Mouse (Mus musculus) embryonic facial prominence, embryonic 12.5 days (tissue): Measurements from ENCODE around the gene Dnase1. TPM values are rescaled to one million over a fixed set of nuclear protein-coding genes. Genes with fewer than 3 reads are reported as not detected.
A peak's percentile ranks its signal among the peaks of the same experiment; 100 is the strongest.
"Not testable (repeated sequence)": the region's sequence is repeated elsewhere in the genome, so short reads cannot be mapped to it uniquely, and the experiment has no call there.

Source experiments
- ATAC-seq: fragments of 200-750 bp; cut with Nextera tagmentation; 2 replicates; pipeline ENCODE4 v1.8.0; 2017; ENCODE audit not compliant: insufficient number of reproducible peaks, insufficient read depth, low FRiP score, low TSS enrichment
- H3K27ac ChIP-seq: fragments of 300-500 bp; sonication (generic); 2 replicates; pipeline ENCODE4 v1.5.1; 2016; ENCODE audit warnings: mild to moderate bottlenecking
- H3K27me3 ChIP-seq: fragments of 300-500 bp; sonication (generic); 2 replicates; pipeline ENCODE4 v1.6.1; 2016; ENCODE audit warnings: mild to moderate bottlenecking, moderate library complexity
- H3K36me3 ChIP-seq: fragments of 300-500 bp; sonication (generic); 2 replicates; pipeline ENCODE4 v1.6.1; 2016; ENCODE audit warnings: mild to moderate bottlenecking
- H3K4me1 ChIP-seq: fragments of 300-500 bp; sonication (generic); 2 replicates; pipeline ENCODE4 v1.6.1; 2016
- H3K4me2 ChIP-seq: fragments of 300-500 bp; sonication (generic); replicated peaks from 2 replicates; pipeline ENCODE4 v1.6.1; 2016; ENCODE audit warnings: mild to moderate bottlenecking, moderate library complexity
- H3K4me3 ChIP-seq: fragments of 300-500 bp; sonication (generic); 2 replicates; pipeline ENCODE4 v1.5.1; 2016; ENCODE audit warnings: mild to moderate bottlenecking
- H3K9ac ChIP-seq: fragments of 300-500 bp; sonication (generic); 2 replicates; pipeline ENCODE4 v1.6.1; 2016; ENCODE audit warnings: mild to moderate bottlenecking, moderate library complexity
- H3K9me3 ChIP-seq: fragments of 300-500 bp; sonication (generic); 2 replicates; pipeline ENCODE4 v1.6.1; 2016; ENCODE audit warnings: mild to moderate bottlenecking, moderate library complexity
- WGBS: fragments of 180-500 bp; shearing (Covaris S2); methylation state at CpG from one replicate; pipeline ENCODE4 v1.1.7; 2016; 5-methylcytosine and 5-hydroxymethylcytosine counted together
- polyA plus RNA-seq: library from polyadenylated mRNA; unstranded; fragments of >200 nt; fragmentation: Nextera tagmentation; extraction: Ambion mirVana; gene quantifications from 2 replicates; pipeline ENCODE4 v1.2.1, GENCODE M21; 2016

The Dnase1 gene
- 6.1 and 6.9 TPM in 2 replicates for polyA plus RNA-seq

DNA sequence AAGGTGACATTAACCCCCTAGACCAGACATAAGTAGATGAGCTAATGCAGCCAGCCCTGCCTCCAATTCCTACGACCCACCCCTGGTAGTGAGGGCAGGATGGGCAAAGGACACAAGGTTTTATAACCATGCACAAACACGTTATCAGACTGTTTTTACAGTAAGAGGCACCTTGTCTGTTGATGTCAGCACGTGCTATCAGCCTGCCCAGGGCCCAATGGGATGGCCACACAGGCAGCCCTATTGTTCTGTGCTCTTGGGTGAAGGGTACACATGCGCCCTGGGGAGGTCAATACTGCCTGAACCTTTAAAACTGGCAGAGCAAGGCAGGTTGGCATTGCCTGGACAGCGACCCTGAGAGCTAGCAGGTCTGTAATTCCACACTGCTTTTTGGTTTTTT lies at the start of gene Dnase1:
Gene Dnase1, plus strand, starts transcription at position 136 of the 400 bp plus-strand sequence.
- H3K4me1 ChIP-seq: no peaks in the 10 kb centered on the region
- H3K4me2 ChIP-seq: no peak within 1 kb of the TSS
- H3K27ac ChIP-seq: no peak within 1 kb of the TSS
- no peak within 1 kb of the TSS for H3K9ac ChIP-seq
- no peaks in the 10 kb centered on the region for H3K9me3 ChIP-seq
- ATAC-seq: no peak
- no peak within 1 kb of the TSS for H3K4me3 ChIP-seq
- H3K36me3 ChIP-seq: peaks cover 41% of the 10 kb centered on the region
- H3K27me3 ChIP-seq: no peaks in the 10 kb centered on the region
- WGBS: 92% methylated on average over 5 of the region's 5 CpGs

GRCm38 (mm10) chr16:3988410-3988809 lies 48.3 kb upstream of the Dnase1 start:
- Histone ChIP-seq H3K9me3 (no peaks in the 10 kb centered on the region), H3K4me2 (no peak overlapping the region), H3K27ac (no peak overlapping the region), H3K4me1 (no peaks in the 10 kb centered on the region), H3K27me3 (no peaks in the 10 kb centered on the region), H3K4me3 (no peak overlapping the region), H3K36me3 (peaks cover 96% of the 10 kb centered on the region), H3K9ac (no peak overlapping the region)
- no peak for ATAC-seq
- 92% methylated on average over 4 of the region's 4 CpGs for WGBS

DNA sequence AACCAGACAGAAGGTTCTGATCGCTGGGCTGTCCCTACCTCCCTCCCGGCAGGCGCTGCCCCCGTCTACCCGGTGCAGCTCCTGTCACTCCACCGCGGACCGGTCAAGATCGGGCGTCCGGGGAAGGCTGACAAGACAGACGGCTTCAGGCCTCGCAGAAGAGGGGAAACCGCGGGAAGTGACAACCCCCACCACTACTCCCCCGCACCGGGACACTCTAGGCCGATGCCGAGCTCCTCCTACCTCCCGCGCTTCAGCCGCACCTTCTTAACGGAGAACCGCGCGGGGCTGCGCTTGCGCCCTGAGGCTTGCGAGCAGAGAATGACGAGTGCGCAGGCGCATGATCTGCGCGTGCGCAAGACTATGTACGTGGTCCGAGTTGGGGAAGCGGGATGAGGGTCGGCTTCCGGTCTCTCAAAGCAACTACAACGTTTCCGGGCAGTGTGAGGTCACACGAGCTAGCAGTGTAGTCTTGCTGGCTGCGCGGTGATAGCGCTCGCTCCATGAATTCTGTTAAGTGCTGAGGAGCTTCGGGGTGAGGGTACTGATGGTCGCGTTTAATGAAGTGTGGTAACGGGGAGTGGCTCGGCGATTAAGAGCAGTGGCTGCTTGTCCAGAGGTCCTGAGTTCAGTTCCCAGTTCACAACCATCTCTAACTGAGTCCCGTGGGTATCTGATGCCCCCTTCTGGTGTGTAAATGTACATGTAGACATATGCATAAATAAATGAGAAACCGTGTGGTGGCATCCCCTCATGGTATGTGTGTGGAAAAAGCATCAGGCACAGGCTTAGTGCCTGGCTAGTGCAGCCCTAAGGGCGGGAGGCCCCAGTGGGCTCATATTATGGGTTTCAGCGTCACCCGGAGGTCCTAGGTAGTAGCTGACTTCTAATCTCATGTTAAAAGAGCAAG lies 33.0 kb upstream of the Dnase1 start, which contains the start of gene Slx4:
Gene Slx4, minus strand, starts transcription at position 282 of the 910 bp plus-strand sequence.
- Histone ChIP-seq H3K27ac (peak within 1 kb of the TSS; percentile 77), H3K36me3 (peaks cover 24% of the 10 kb centered on the region), H3K9me3 (no peaks in the 10 kb centered on the region), H3K4me2 (peak within 1 kb of the TSS; percentile 89), H3K4me3 (peak within 1 kb of the TSS; percentile 82), H3K9ac (peak within 1 kb of the TSS; percentile 82), H3K27me3 (no peaks in the 10 kb centered on the region), H3K4me1 (peaks cover 12% of the 10 kb centered on the region)
- peak; percentile 95 for ATAC-seq
- WGBS: 1% methylated on average over 58 of the region's 58 CpGs

- no peak overlapping the region for H3K4me3 ChIP-seq
- no peaks in the 10 kb centered on the region for H3K36me3 ChIP-seq
- WGBS: 74% methylated on average over 4 of the region's 4 CpGs
- H3K4me2 ChIP-seq: no peak overlapping the region
- H3K27ac ChIP-seq: no peak overlapping the region
- no peak overlapping the region for H3K9ac ChIP-seq
- no peaks in the 10 kb centered on the region for H3K27me3 ChIP-seq
- no peaks in the 10 kb centered on the region for H3K9me3 ChIP-seq
- no peaks in the 10 kb centered on the region for H3K4me1 ChIP-seq
- no peak for ATAC-seq
These were observed 23.7 kb upstream of the Dnase1 start for GRCm38 (mm10) chr16:4012882-4013570.

- no peak overlapping the region for H3K4me3 ChIP-seq
- H3K9ac ChIP-seq: no peak overlapping the region
- no peak overlapping the region for H3K27ac ChIP-seq
- no peak overlapping the region for H3K4me2 ChIP-seq
- no peaks in the 10 kb centered on the region for H3K27me3 ChIP-seq
- no peaks in the 10 kb centered on the region for H3K9me3 ChIP-seq
- no peaks in the 10 kb centered on the region for H3K36me3 ChIP-seq
- ATAC-seq: no peak
- 78% methylated on average over 5 of the region's 5 CpGs for WGBS
- no peaks in the 10 kb centered on the region for H3K4me1 ChIP-seq
These were observed 22.6 kb upstream of the Dnase1 start for GRCm38 (mm10) chr16:4014040-4014668.

DNA sequence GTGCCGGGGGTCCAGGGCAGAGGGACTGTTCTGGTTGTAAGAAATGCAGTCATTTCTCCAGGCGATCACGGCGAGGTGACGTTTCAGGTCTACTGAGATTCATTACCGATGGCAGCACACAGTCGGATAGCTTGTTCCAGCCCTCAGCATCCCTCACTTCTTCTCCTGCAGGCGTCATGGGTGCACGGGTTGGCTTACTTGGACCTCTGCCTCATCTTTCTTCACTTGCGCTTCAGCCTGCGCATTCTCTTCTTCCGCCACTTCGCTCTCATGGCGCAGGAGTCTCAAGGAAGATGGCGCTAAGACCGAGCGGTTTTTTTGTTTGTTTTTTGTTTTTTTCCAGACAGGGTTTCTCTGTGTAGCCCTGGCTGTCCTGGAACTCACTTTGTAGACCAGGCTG lies 20.0 kb upstream of the Dnase1 start:
- not testable (repeated sequence) for H3K4me1 ChIP-seq, H3K27me3 ChIP-seq, H3K4me2 ChIP-seq, ATAC-seq, H3K9me3 ChIP-seq, H3K4me3 ChIP-seq, H3K9ac ChIP-seq, H3K27ac ChIP-seq, H3K36me3 ChIP-seq
- WGBS: 80% methylated on average over 17 of the region's 17 CpGs

DNA sequence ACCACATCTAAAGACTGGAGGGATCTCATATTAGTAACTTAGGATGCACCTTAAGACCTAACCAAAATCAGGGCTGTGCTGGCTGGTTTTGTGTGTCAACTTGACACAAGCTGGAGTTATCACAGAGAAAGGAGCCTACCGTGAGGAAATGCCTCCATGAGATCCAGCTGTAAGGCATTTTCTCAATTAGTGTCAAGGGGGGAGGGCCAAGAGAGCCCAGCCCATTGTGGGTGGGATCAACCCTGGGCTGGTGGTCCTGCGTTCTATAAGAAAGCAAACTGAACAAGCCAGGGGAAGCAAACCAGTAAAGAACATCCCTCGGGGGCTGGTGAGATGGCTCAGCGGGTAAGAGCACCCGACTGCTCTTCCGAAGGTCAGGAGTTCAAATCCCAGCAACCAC lies 19.3 kb upstream of the Dnase1 start:
- not testable (repeated sequence) for H3K4me1 ChIP-seq, H3K4me3 ChIP-seq, H3K4me2 ChIP-seq, H3K36me3 ChIP-seq, H3K9me3 ChIP-seq, H3K27me3 ChIP-seq, H3K27ac ChIP-seq, H3K9ac ChIP-seq, ATAC-seq
- WGBS: 43% methylated on average over 6 of the region's 6 CpGs

DNA sequence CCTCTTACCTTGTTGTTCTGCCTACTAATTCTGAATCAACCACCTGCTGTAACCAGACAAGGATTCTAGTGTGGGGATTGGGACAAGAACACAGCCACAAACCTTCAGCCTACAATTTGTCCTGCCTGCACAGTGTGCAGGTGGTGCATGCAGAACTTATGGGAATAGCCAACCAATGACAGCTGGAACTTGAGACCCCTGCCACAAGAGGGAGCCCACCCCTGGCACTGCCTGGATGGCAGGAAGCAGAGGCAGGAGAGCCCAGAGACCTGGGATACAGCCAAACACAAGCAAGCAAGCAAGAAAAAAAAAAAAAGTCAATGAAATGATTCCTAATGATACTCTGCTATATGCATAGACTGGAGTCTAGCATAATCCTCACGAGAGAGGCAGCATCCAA lies 15.5 kb upstream of the Dnase1 start:
- ATAC-seq: no peak
- 87% methylated on average over 1 of the region's 1 CpGs for WGBS
- H3K9me3 ChIP-seq: peaks cover 5% of the 10 kb centered on the region; the same call in 1 of the 2 replicates
- H3K27me3 ChIP-seq: no peaks in the 10 kb centered on the region
- H3K4me2 ChIP-seq: no peak overlapping the region
- H3K27ac ChIP-seq: no peak overlapping the region
- H3K9ac ChIP-seq: no peak overlapping the region
- no peak overlapping the region for H3K4me3 ChIP-seq
- H3K36me3 ChIP-seq: no peaks in the 10 kb centered on the region
- H3K4me1 ChIP-seq: no peaks in the 10 kb centered on the region

DNA sequence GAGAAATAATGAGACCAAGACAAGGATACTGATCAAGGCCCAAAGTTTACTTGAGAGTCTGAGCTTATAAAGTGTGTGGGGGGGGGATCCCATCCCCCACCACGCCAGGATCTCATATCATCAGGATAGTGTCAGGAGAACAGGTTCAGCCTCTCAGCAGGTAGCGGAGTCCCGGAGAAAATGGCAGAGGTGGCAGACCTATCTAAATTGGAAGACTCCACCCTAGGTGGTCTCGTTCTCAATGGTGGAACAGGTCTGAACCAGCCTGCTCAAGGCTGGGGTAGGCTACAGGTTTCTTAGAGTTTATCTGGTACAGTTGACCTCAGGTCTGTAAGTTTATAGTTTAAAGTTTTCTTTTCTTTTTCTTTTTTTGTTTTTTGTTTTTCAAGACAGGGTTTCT lies 14.0 kb upstream of the Dnase1 start:
- H3K9me3 ChIP-seq: peaks cover 5% of the 10 kb centered on the region; the same call in 1 of the 2 replicates
- H3K36me3 ChIP-seq: no peaks in the 10 kb centered on the region
- no peak overlapping the region for H3K4me2 ChIP-seq
- no peak overlapping the region for H3K9ac ChIP-seq
- no peak overlapping the region for H3K4me3 ChIP-seq
- 73% methylated on average over 4 of the region's 4 CpGs for WGBS
- no peaks in the 10 kb centered on the region for H3K27me3 ChIP-seq
- H3K4me1 ChIP-seq: no peaks in the 10 kb centered on the region
- no peak overlapping the region for H3K27ac ChIP-seq
- no peak for ATAC-seq

- no peaks in the 10 kb centered on the region for H3K36me3 ChIP-seq
- H3K27ac ChIP-seq: no peak overlapping the region
- H3K27me3 ChIP-seq: no peaks in the 10 kb centered on the region
- H3K4me2 ChIP-seq: no peak overlapping the region
- H3K9ac ChIP-seq: no peak overlapping the region
- ATAC-seq: no peak
- no peak overlapping the region for H3K4me3 ChIP-seq
- WGBS: 41% methylated on average over 1 of the region's 1 CpGs
- H3K9me3 ChIP-seq: peaks cover under 1% of the 10 kb centered on the region; the same call in 1 of the 2 replicates
- no peaks in the 10 kb centered on the region for H3K4me1 ChIP-seq
These were observed 10.1 kb upstream of the Dnase1 start for GRCm38 (mm10) chr16:4026672-4027071.

- H3K27ac ChIP-seq: no peak overlapping the region
- H3K4me1 ChIP-seq: no peaks in the 10 kb centered on the region
- no peaks in the 10 kb centered on the region for H3K36me3 ChIP-seq
- ATAC-seq: no peak
- WGBS: 83% methylated on average over 3 of the region's 3 CpGs
- no peak overlapping the region for H3K4me2 ChIP-seq
- H3K27me3 ChIP-seq: no peaks in the 10 kb centered on the region
- no peak overlapping the region for H3K4me3 ChIP-seq
- H3K9ac ChIP-seq: no peak overlapping the region
- H3K9me3 ChIP-seq: no peaks in the 10 kb centered on the region
These were observed 9.5 kb upstream of the Dnase1 start for GRCm38 (mm10) chr16:4027211-4027610.
